Mouse (Mus musculus) left cerebral cortex, adult 2 months (tissue): ENCODE measurements around the gene Mpc1. TPM values are rescaled to one million over a fixed set of nuclear protein-coding genes. Genes with fewer than 3 reads are reported as not detected.

ENCODE experiments used
- DNase-seq, 2 experiments: peaks; one replicate each; pipeline ENCODE4 v3.0.0; 2021 to 2022; ENCODE audit warnings: low spot score in 2 of 2, mixed read lengths in 1 of 2; ENCODE audit errors: extremely low spot score in 1 of 2
- H3K27ac ChIP-seq: fragments of 200-600 bp; 2 replicates; pipeline ENCODE4 v1.8.1; 2022
- H3K4me3 ChIP-seq: fragments of 200-600 bp; 2 replicates; pipeline ENCODE4 v1.8.1; 2022
- CTCF ChIP-seq: fragments of 200-600 bp; IDR thresholded peaks from 2 replicates; pipeline ENCODE4 v1.8.1; 2022; ENCODE audit warnings: antibody characterized with exemption, mild to moderate bottlenecking, moderate library complexity
- intact Hi-C: fragments of 180-260 bp; cut with DNase I; formaldehyde crosslinking; loops from one replicate; pipeline ENCODE4 v1.15.1; 2025
- total RNA-seq, 2 experiments: library from RNA; stranded (reverse); gene quantifications; 2 replicates each; pipeline ENCODE4 v1.2.3; 2021

The Mpc1 gene
- total RNA-seq, 2 experiments from 2014 or later = 170 to 173 TPM

DNA sequence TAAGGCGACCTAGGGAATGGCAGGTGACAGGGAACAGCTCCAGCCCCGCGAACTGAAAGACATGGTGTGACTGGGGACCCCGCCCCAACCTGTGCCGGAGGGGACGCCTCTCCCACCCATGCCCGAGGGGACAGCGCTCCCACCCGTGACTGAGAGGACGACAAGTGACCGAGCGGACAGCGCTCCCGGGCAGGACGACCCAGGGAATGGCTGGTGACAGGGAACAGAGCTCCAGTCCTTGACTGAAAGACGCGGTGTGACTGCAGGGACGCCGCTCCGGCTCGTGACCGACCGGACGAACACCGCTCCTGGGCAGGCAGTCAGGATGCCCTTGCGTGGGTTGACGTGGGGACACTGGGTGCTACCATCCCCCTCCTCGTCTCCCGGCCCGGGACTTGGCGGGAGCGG is 1.6 kb downstream of the Mpc1 start:
- intact Hi-C loops = no loop called here
- H3K27ac ChIP-seq = peak overlapping the region; percentile 98
- no peak for TF ChIP-seq CTCF
- peak overlapping the region; percentile 98 for H3K4me3 ChIP-seq
- peak; percentile 18 to 37 for DNase-seq

DNA sequence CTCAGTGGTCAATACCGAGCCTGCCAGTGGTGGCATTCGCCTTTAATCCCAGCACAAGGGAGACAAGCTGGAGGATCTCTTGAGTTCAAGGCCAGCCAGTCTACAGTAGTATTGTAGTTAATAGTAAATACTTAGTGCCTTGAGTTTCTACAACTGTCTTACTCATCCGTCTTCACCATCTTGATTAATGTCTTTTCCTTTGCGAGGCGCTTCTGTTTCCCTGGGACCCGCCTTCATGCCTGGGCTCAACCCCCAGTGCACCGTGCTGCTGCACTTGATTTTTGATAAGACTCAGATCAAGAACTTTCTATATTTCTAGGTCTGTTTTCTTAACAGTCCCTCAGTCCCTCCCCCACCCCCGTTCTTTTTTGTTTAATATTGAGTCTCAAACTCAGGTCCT is 2.4 kb downstream of the Mpc1 start:
- intact Hi-C loops = no loop called here
- H3K27ac ChIP-seq = peak overlapping the region; percentile 98
- peak overlapping the region; percentile 98 for H3K4me3 ChIP-seq
- no peak for DNase-seq
- no peak for TF ChIP-seq CTCF

DNA sequence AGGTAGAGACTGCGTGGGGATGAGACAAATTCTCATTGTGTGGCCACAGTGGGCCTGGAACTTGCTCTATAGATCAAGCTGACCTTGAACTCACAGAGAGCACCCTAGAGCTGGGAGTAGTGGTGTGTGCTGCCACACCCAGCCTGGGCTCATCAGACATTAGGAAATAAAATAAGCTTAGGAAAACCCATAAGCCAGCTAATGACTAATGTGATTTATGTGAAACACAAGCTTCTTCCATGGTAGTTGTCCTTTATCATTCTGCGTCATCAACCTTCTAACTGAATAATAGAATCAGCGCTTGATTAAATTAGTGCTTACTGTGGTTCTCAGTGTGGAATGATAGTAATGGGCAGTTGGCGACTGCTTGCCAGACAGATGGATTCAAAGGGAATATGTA is 4.3 kb downstream of the Mpc1 start:
- no peak for TF ChIP-seq CTCF
- no peak for DNase-seq
- intact Hi-C loops = no loop called here
- H3K27ac ChIP-seq = no peak overlapping the region
- H3K4me3 ChIP-seq = no peak overlapping the region

DNA sequence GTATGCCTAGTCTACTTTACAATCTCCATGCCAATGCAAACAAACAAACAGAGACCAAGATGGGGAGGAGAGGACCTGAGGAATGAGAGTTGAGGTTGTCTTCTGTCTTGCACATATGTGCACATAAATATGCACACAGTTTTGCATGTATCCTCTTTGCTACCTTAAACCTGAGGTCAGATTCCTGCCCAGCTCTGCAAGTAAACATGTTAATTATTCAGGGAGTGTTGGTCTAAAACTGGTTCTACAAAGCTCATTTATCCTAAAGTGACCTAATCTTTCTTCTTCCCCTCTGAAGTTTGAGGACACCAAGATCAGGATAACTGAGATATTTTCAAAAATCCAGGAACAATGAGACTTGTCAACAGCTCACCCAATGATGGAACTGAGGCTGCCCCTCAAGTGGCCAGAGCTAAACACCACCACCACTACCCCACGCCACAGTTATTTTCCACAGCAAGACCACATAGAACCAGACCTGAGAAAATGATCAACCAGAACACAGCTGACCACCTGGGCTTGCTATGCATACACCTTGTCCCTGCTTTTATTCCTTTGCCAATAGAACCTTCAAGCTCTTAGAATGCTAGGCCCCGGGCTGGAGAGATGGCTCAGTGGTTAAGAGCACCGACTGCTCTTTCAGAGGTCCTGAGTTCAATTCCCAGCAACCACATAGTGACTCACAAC is 7.4 kb downstream of the Mpc1 start:
- no peak overlapping the region for H3K27ac ChIP-seq
- no peak overlapping the region for H3K4me3 ChIP-seq
- TF ChIP-seq CTCF = no peak
- no peak for DNase-seq
- intact Hi-C loops = no loop called here

DNA sequence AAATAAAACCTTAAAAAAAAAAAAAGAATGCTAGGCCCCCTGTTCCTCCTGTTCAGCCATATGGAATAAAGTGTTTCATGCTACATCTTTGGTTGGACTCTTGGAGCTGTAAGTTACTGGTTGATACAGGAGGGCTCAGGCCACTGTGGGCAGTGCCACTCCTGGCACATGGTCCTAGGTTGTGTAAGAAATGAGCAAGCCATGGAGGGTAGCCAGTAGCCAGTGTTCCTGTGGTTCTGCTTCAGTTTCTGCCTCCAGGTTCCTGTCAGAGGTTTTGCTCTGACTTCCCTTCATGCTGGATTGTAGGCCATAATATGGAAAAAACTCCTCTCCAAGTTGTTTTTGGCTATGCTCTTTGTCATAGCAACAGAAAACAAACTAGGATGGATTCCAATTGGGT is 8.0 kb downstream of the Mpc1 start:
- no peak for TF ChIP-seq CTCF
- no peak for DNase-seq
- H3K4me3 ChIP-seq = no peak overlapping the region
- intact Hi-C loops = no loop called here
- no peak overlapping the region for H3K27ac ChIP-seq

DNA sequence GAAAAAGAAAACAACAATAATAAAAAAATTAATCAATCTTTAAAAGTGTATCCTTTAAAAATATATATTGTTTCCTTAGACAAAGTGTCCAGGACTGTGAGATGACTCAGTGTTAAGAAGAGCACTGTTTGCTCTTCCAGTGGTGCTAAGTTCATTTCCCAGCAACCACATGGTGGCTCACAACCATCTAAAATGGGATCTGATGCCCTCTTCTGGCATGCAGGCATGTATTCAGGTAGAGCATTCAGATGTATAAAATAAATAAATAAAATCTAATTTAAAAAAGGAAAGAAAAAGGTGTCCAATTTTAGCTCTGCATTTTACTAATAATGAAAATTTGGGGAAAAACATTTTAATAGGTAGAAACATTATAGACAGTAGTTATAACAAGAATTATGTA is 13.1 kb downstream of the Mpc1 start:
- Histone ChIP-seq H3K4me3 (no peak overlapping the region), H3K27ac (no peak overlapping the region)
- no peak for DNase-seq
- TF ChIP-seq CTCF = peak; percentile 37
- intact Hi-C loops = no loop called here

DNA sequence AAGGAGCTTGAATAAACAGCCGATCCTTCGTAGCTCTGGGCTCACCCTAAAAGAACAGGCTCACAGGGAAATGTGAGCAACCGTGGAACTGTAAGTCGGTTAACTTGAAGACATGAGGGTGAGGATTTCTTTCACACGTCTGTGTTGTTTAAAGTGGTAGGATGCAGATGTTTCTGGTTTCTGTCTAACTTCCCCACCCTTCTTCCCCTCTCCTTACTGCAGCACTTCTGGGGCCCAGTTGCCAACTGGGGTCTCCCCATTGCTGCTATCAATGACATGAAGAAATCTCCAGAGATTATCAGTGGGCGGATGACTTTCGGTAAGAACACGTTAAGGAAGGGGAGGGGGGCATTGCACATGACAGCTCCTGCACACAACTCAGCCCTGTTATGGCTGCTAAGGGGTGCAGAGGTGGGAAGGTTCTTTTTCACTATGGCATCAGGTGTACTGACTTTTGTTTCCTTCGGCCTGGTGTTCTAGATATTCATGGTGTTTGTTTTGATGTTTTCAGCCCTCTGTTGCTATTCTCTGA is 13.7 kb downstream of the Mpc1 start:
- DNase-seq = no peak
- no peak overlapping the region for H3K4me3 ChIP-seq
- TF ChIP-seq CTCF = no peak
- intact Hi-C loops = no loop called here
- no peak overlapping the region for H3K27ac ChIP-seq

DNA sequence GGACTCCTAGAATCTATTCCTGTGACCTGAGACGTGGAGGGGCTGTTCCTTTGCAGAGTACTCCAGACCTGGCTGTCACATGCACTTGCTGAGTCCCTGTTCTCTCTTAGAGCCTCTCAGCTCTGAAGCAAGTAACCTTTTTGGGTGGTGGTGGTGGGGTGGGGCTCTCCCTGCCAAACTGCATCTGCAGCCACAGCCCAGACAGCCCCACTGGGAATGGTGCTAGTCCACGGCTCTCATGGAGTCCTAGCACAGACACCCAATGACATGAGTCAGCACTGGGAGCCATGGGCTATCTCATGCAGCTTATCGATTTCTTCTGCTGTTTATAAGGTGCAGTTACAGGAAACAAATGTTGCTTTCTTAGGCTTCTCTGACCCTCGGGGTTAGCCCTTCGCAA is 15.0 kb downstream of the Mpc1 start:
- H3K27ac ChIP-seq = no peak overlapping the region
- no peak for TF ChIP-seq CTCF
- no peak overlapping the region for H3K4me3 ChIP-seq
- intact Hi-C loops = no loop called here
- no peak for DNase-seq

DNA sequence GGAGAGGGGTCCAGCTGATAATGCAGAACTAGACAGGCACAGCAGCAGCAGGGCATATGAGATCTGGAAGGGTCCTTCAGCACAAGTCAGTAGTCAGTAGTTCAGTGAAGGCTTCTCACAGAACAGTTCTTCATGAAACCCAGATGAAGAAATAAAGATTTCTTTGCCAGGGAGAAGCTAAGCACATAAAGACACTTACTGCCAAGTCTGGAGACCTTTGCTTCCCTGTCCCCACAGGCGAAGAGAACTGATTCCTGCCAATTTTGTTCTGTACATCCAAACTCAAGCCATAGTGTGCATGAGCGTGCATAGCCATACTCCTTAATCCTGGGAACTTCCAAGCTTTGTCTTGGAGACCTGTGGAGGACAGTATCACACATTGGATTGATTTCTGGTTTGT is 15.6 kb downstream of the Mpc1 start:
- Histone ChIP-seq H3K27ac (0 out of 2 replicates have a peak overlapping the region, but pooled peaks have one; percentile 3), H3K4me3 (no peak overlapping the region)
- no peak for TF ChIP-seq CTCF
- intact Hi-C loops = no loop called here
- DNase-seq = no peak

DNA sequence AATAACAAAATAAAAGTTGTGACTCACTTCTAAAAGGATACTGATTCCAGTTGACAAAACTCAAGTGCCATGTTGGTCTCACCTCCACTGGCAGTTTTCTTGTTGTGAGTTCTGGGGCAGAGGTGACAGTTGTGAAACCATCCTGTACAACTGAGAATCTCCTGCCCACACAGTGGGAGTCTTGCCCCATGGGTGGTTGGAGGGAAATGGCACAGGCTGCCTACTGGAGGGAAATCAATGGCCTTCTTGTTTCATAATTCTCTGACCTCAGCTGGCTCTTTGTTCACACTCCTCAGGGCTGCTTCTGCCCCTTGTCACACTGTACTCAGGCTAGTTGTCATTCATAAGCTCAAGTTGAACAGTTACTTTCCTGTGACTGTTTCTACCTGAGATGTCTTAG is 16.8 kb downstream of the Mpc1 start:
- H3K27ac ChIP-seq = peak overlapping the region; percentile 3; the same call in 1 of the 2 replicates
- no peak for TF ChIP-seq CTCF
- H3K4me3 ChIP-seq = no peak overlapping the region
- intact Hi-C loops = no loop called here
- no peak for DNase-seq

DNA sequence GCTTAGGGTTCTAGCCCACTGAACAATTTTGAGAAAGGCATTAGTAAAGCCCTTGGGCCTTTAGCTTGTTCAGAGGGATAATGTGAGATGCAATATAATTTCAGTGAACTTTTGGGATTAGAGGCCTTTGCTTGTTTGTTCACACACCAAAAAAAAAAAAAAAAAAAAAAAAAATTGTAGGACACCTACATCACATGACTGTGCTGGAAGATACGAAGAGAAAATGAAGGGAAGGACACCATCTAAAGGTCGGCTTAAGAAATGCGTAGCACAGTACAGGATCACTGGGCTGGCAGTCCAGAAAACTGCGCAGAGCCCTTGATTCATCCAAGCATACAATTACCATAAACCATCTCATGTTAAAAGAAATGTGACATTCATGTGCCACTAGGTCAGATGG is 18.8 kb downstream of the Mpc1 start:
- TF ChIP-seq CTCF = peak; percentile 35; the same call in 1 of the 2 replicates
- H3K27ac ChIP-seq = no peak overlapping the region
- no peak for DNase-seq
- intact Hi-C loops = loop anchor here (2.0 to 5.0 kb wide), 2 partner anchors 37 to 104 kb away; no protein-coding TSS in a partner anchor
- H3K4me3 ChIP-seq = no peak overlapping the region

DNA sequence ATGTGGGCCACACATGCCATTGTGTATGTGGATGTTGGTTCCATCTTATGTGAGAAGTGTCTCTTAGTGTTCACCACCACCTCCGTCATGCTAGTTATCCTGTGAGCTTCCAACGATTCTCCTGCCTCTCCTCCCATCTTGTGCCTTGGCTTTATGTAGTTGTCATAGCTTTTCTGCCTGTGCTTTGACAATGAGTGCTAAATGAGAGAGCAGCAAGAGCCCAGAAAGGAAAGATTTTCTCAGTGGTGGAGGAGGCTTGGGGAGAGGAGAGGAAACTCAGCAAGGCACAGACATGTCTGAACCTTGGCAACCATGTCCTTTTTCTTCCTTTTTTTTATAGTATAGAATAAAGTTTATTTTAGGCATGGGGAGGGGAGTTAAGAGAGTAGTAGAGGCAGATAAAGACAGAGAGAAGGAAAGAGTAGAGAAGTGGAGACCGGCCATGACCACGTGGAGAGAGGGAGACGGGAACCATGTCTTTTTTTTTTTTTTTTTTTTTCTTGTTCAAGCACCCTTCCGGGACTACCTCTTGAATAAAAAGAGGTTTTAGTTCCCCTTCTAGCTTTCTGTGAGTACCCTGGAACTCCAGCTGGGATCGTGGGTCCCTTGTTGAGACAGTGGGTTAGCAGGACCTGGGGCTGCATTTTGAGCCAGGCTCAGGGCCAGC is 20.2 kb downstream of the Mpc1 start:
- TF ChIP-seq CTCF = no peak
- H3K4me3 ChIP-seq = no peak overlapping the region
- no peak overlapping the region for H3K27ac ChIP-seq
- intact Hi-C loops = loop anchor here (5.0 kb wide), 1 partner anchor 106 kb away; no protein-coding TSS in a partner anchor
- no peak for DNase-seq
